Mouse (Mus musculus) hindbrain, embryonic 16.5 days (tissue): ENCODE measurements around the gene Sv2c. TPM values are rescaled to one million over a fixed set of nuclear protein-coding genes. Genes with fewer than 3 reads are reported as not detected.
"Not testable (repeated sequence)": the region's sequence is repeated elsewhere in the genome, so short reads cannot be mapped to it uniquely, and the experiment has no call there.

Source experiments
- ATAC-seq: fragments of 200-750 bp; cut with Nextera tagmentation; 2 replicates; pipeline ENCODE4 v1.8.0; 2017; ENCODE audit warnings: moderate TSS enrichment, moderate library complexity
- H3K27ac ChIP-seq: fragments of 300-500 bp; sonication (generic); 2 replicates; pipeline ENCODE4 v1.5.1; 2014; ENCODE audit warnings: low read depth, mild to moderate bottlenecking, control low read depth, low read length, moderate library complexity
- H3K27me3 ChIP-seq: fragments of 300-500 bp; sonication (generic); replicated peaks from 2 replicates; pipeline ENCODE4 v1.6.1; 2014; ENCODE audit warnings: low read length; ENCODE audit not compliant: control insufficient read depth, insufficient read depth
- H3K36me3 ChIP-seq: fragments of 300-500 bp; sonication (generic); 2 replicates; pipeline ENCODE4 v1.6.1; 2014; ENCODE audit warnings: mild to moderate bottlenecking, low read length, moderate library complexity, mixed read lengths; ENCODE audit not compliant: control insufficient read depth, insufficient read depth
- H3K4me1 ChIP-seq: fragments of 300-500 bp; sonication (generic); 2 replicates; pipeline ENCODE4 v1.6.1; 2014; ENCODE audit warnings: low read depth, low read length; ENCODE audit not compliant: control insufficient read depth, insufficient read depth
- H3K4me2 ChIP-seq: fragments of 300-500 bp; sonication (generic); 2 replicates; pipeline ENCODE4 v1.6.1; 2014; ENCODE audit warnings: mild to moderate bottlenecking, low read length, control low read depth, moderate library complexity
- H3K4me3 ChIP-seq: fragments of 300-500 bp; sonication (generic); 2 replicates; pipeline ENCODE4 v1.5.1; 2014; ENCODE audit warnings: mild to moderate bottlenecking, low read length, control low read depth, moderate library complexity
- H3K9ac ChIP-seq: fragments of 300-500 bp; sonication (generic); 2 replicates; pipeline ENCODE4 v1.6.1; 2014; ENCODE audit warnings: low read depth, mild to moderate bottlenecking, control low read depth, low read length, moderate library complexity
- H3K9me3 ChIP-seq: fragments of 300-500 bp; sonication (generic); 2 replicates; pipeline ENCODE4 v1.6.1; 2014; ENCODE audit warnings: mild to moderate bottlenecking, low read length, moderate library complexity; ENCODE audit not compliant: control insufficient read depth
- WGBS: fragments of 180-500 bp; shearing (Covaris S2); extraction: QIAGEN DNeasy Blood & Tissue Kit; methylation state at CpG from one replicate; pipeline ENCODE4 v1.1.7; 2014; 5-methylcytosine and 5-hydroxymethylcytosine counted together
- polyA plus RNA-seq: library from polyadenylated mRNA; unstranded; fragments of >200 nt; fragmentation: Nextera tagmentation; extraction: Ambion mirVana; gene quantifications from 2 replicates; pipeline ENCODE4 v1.2.1, GENCODE M21; 2015

Gene Sv2c
- polyA plus RNA-seq, 1 experiment from 2014 or later, result 35.6 TPM

DNA sequence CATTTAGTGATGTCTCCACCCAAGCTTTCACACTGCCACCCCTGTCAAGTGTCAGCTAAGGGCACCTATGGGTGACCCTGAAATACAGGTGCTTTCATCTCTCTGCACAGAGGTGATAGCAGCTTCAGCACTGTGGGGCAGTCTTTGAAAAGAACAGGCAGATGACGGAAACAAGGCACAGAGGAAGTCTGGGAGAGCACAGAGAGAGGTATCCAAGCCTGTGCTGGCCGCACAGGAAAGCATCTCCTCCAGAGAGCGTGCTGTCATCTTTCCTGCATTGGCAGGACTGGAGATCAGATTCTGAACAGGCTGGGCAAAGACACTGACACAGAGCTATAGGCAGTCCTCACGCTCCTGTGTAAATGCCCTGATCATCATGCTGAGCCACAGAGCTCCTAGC lies 41.4 kb downstream of the Sv2c start:
- 58% methylated on average over 4 of the region's 4 CpGs for WGBS
- H3K27ac ChIP-seq, result no peak overlapping the region
- H3K9ac ChIP-seq, result no peak overlapping the region
- H3K4me2 ChIP-seq, result no peak overlapping the region
- no peaks in the 10 kb centered on the region for H3K4me1 ChIP-seq
- H3K36me3 ChIP-seq, result peaks cover 3% of the 10 kb centered on the region; the same call in 1 of the 2 replicates
- no peaks in the 10 kb centered on the region for H3K9me3 ChIP-seq
- no peaks in the 10 kb centered on the region for H3K27me3 ChIP-seq
- no peak for ATAC-seq
- H3K4me3 ChIP-seq, result no peak overlapping the region

DNA sequence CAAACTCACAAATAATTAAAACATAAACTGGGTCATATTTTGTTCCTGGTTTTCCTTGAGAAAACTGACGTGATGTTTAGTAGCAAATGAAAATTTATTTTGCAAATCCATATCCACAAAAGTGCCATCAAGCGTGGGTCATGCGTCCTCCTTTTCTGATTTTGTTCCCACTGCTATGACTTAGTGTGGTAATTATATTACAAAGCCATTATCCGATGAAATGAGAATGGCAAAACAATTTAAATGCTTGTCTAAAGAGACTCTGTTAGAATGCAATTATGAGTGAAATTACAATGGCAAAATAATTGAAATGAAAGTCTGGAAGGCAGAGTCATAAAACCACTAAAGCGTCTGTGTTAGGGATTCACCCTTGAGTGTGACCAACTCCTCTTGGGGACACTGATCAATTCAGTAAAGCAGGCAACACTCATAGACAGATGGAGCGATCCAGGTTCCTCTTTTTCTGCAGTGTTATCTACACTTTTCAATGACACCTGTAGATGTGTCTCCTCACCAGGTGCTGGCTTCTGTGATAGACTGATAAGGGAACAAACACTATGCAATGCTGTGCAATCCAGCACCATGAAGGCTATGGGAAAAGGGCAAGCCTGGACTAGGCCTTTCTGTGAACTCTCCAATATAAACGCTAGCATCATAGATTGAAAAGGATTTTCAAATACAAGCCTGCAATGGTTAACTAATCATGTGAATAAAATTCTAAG lies 46.6 kb downstream of the Sv2c start:
- Histone ChIP-seq H3K4me2 (no peak overlapping the region), H3K27ac (no peak overlapping the region), H3K4me3 (no peak overlapping the region), H3K4me1 (no peaks in the 10 kb centered on the region), H3K27me3 (no peaks in the 10 kb centered on the region), H3K9me3 (no peaks in the 10 kb centered on the region), H3K9ac (no peak overlapping the region), H3K36me3 (peaks cover 3% of the 10 kb centered on the region; the same call in 1 of the 2 replicates)
- 73% methylated on average over 7 of the region's 7 CpGs for WGBS
- ATAC-seq, result 0 out of 2 replicates have a peak, but pooled peaks have one; percentile 37

DNA sequence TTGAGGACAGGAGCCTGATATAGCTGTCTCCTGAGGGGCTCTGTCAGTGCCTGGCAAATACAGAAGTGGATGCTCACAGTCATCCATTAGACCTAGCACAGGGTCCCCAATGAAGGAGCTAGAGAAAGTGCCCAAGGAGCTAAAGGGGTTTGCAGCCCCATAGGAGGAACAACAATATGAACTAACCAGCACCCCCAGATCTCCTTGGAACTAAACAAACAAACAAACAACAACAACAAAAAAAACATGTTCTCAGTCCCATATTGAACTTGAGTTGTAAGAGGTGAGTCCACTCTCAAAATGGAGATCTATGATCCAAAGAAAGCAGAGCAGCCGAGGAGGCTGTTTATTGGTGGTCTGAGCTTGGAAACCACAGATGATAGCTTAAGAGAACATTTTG lies 50.6 kb downstream of the Sv2c start, which contains the start of gene Gm17190:
TSS of gene Gm17190 (plus strand) at position 301 of the 400 bp plus-strand sequence.
- not testable (repeated sequence) for H3K9ac ChIP-seq, H3K4me2 ChIP-seq, H3K9me3 ChIP-seq, H3K27ac ChIP-seq, H3K36me3 ChIP-seq, ATAC-seq, H3K4me1 ChIP-seq, H3K4me3 ChIP-seq, H3K27me3 ChIP-seq
- WGBS, result 94% methylated on average over 1 of the region's 1 CpGs

DNA sequence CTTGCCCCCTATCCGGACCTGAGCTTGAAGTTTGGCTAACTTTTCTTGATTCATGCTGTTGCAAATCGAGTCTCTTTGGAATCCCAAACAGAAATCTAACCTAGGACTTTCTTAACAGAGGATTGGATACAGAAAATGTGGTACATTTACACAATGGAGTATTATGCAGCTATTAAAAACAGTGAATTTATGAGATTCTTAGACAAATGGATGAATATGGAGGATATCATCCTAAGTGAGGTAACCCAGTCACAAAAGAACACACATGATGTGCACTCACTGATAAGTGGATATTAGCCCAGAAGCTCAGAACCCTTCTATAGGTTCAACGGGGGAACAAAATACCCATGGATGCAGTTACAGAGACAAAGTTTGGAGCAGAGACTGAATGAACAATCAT lies 51.1 kb downstream of the Sv2c start, which contains the start of gene Gm20075:
TSS of gene Gm20075 (minus strand) at position 101 of the 400 bp plus-strand sequence.
- not testable (repeated sequence) for H3K36me3 ChIP-seq, H3K4me2 ChIP-seq, H3K4me1 ChIP-seq, H3K27me3 ChIP-seq, H3K9ac ChIP-seq, ATAC-seq, H3K27ac ChIP-seq, H3K9me3 ChIP-seq, H3K4me3 ChIP-seq
- WGBS, result 94% methylated on average over 3 of the region's 3 CpGs

DNA sequence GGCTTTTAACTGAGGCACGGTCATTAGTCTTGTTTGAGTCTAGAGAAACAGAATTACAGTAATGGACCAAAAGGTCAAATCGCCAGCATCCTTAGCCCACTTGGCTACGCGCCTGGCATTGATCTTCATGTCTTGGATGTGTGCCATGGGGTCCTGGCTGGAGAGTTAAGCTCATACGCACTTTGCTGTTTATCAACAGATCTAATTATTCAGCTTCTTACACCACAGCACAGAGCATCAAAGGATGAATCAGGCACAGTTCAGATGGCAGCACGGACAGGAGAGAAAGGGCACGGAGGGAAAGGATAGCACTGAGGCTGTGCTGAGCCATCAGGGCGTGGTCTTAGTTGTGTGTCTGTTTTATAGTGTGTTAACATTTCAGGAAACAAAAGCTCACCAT lies 58.8 kb downstream of the Sv2c start:
- no peaks in the 10 kb centered on the region for H3K27me3 ChIP-seq
- no peak overlapping the region for H3K4me3 ChIP-seq
- H3K9me3 ChIP-seq, result no peaks in the 10 kb centered on the region; the same call in 1 of the 2 replicates
- no peaks in the 10 kb centered on the region for H3K36me3 ChIP-seq
- H3K4me1 ChIP-seq, result peaks cover 4% of the 10 kb centered on the region
- no peak overlapping the region for H3K9ac ChIP-seq
- no peak overlapping the region for H3K27ac ChIP-seq
- H3K4me2 ChIP-seq, result no peak overlapping the region
- 0 out of 2 replicates have a peak, but pooled peaks have one; percentile 64 for ATAC-seq
- 43% methylated on average over 8 of the region's 8 CpGs for WGBS

DNA sequence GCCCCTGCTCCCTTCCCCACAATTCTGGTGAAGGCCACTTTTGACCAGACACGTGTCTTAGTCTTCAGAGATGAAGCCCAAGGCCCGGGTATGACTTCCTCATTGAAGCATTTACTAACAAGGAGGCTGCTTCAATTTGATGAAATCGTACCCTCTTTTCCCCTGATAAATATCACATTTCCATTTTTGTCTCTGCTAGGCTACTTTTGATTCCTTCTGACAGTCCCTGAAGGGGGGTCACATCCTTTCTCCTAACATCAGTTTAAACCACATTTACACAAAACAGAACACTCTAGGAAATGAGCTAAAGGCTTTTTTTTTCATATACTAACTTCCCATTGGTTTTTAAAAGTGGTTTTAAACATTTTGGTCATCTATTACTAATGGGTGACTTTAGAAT lies 79.6 kb downstream of the Sv2c start:
- Histone ChIP-seq H3K27ac (no peak overlapping the region), H3K36me3 (no peaks in the 10 kb centered on the region), H3K4me2 (no peak overlapping the region), H3K27me3 (no peaks in the 10 kb centered on the region), H3K9ac (no peak overlapping the region), H3K4me1 (no peaks in the 10 kb centered on the region), H3K9me3 (no peaks in the 10 kb centered on the region), H3K4me3 (no peak overlapping the region)
- ATAC-seq, result no peak
- 95% methylated on average over 3 of the region's 3 CpGs for WGBS

DNA sequence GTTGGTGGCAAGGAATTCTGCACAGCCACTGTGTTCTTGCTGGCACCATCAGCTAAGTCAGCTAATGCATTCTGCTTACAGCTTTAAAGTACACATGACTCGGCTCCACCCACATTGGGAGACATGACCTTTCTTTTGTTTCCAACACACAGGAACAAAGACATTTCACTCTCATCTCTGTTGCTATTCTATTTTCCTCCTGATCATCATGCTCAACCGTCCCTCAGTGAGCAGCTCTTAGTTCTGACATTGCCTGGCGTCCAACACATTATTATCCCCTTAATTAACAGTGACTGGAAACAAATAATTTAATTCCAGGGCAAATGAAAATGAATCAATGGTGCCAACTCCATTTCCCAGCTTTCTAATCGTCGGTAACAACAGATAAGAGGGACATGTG lies 87.0 kb downstream of the Sv2c start:
- 22% methylated on average over 5 of the region's 5 CpGs for WGBS
- H3K9ac ChIP-seq, result no peak overlapping the region
- H3K27ac ChIP-seq, result no peak overlapping the region
- H3K9me3 ChIP-seq, result no peaks in the 10 kb centered on the region
- H3K27me3 ChIP-seq, result no peaks in the 10 kb centered on the region
- no peaks in the 10 kb centered on the region for H3K4me1 ChIP-seq
- no peaks in the 10 kb centered on the region for H3K36me3 ChIP-seq
- H3K4me2 ChIP-seq, result no peak overlapping the region
- H3K4me3 ChIP-seq, result no peak overlapping the region
- no peak; the same call in 1 of the 2 replicates for ATAC-seq

DNA sequence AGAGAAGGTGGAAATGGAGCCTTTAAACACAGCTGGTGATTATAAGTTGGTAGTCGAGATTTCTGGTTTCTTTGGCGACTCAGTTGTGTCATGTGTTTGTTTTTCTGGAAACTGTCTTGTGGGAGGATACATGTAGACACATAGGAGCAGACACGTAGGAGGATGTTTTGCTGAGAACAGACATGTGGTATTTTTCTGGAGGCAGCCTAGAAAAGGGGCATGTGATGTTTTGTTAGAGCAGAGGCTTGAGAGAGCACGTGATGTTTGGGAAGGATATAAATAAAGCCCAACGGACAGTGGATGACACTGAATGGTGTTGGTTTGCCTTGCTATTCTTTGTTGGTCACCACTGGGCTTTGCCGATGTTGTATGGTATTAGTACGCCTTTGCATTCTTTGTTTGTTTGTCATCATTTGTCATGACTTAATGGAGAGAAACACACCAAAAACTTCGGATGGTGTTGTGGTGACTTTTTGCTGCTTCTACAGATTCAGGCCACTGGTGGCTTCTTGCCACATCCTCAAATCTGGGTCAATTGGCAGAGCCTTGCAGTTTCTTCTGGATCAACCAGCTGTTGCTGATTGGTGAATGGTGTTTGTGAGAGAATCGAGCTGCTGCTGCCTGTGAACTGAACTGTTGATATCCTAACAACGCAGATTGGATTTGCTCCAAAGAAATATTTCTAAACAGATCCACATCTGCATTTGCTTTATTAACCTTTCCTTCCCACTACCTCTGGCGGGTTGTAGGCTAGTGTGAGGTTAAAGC lies 91.9 kb downstream of the Sv2c start:
- no peak overlapping the region for H3K4me2 ChIP-seq
- H3K27ac ChIP-seq, result no peak overlapping the region
- H3K4me3 ChIP-seq, result no peak overlapping the region
- H3K36me3 ChIP-seq, result no peaks in the 10 kb centered on the region
- no peaks in the 10 kb centered on the region for H3K9me3 ChIP-seq
- ATAC-seq, result no peak
- 83% methylated on average over 11 of the region's 11 CpGs for WGBS
- no peaks in the 10 kb centered on the region for H3K27me3 ChIP-seq
- H3K9ac ChIP-seq, result no peak overlapping the region
- no peaks in the 10 kb centered on the region for H3K4me1 ChIP-seq

DNA sequence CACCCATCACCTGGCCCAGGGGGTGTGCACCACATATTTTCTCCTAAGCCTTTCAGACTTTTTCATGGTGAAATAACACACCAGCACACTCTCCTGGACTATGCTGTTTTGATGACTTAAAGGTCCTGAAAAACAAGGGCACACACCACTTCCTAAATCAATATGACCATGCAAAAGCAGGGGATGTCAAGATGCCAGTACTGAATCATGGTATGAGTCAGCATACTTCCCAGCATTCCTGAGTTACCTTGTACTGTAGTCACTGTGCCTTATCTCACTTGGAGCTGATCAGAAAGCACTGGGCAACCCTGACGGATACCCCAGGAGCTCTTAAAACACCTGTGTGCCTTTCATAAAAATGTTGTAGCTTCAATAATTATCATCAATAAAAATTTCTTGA lies 92.8 kb downstream of the Sv2c start:
- no peak for ATAC-seq
- H3K9me3 ChIP-seq, result no peaks in the 10 kb centered on the region
- no peaks in the 10 kb centered on the region for H3K27me3 ChIP-seq
- no peaks in the 10 kb centered on the region for H3K4me1 ChIP-seq
- H3K27ac ChIP-seq, result no peak overlapping the region
- no peak overlapping the region for H3K4me2 ChIP-seq
- H3K36me3 ChIP-seq, result no peaks in the 10 kb centered on the region
- H3K9ac ChIP-seq, result no peak overlapping the region
- no peak overlapping the region for H3K4me3 ChIP-seq
- WGBS, result 93% methylated on average over 1 of the region's 1 CpGs
